Mouse (Mus musculus): ENCODE data around the gene Fli1. TPM values are rescaled to one million over a fixed set of nuclear protein-coding genes. Genes with fewer than 3 reads are reported as not detected.

Gene Fli1
- polyA plus RNA-seq, 1 experiment, result not detected

DNA sequence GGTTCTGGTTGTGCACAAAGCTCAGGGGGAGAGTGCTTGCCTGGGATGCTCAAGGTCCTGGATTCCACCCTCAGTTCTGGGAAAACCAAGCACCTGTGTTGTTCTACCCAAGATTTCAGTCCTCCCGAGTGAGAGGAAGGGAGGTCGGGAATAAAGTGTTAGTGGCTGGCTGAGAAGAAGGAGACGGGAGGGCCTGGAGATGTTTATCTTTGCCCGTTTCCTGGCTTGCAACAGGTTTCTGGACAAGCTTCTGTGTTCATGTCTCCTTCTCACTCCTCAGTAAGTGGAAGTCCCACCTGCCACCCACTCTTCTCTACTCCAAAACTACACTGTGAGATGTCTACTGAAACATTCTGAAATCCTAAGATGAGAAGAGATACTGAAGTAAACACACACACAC lies 39.2 kb downstream of the Fli1 start:
- Histone ChIP-seq H3K4me3 (ENCODE audit: insufficient read depth, low read depth, low read length) (no peak overlapping the region), H3K27ac (ENCODE audit: insufficient read depth, low read depth, low read length) (no peak overlapping the region), H3K4me1 (ENCODE audit: control insufficient read depth, insufficient read depth, low read length) (no peaks in the 10 kb centered on the region)
- 84% methylated on average over 4 of the region's 4 CpGs for WGBS
- no peak for TF ChIP-seq POLR2A (IDR thresholded peaks at IDR 0.05; ENCODE audit: insufficient read depth, low read depth, low read length)

GRCm38 (mm10) chr9:32502256-32503010 lies 40.2 kb downstream of the Fli1 start:
- Histone ChIP-seq H3K27ac (ENCODE audit: insufficient read depth, low read depth, low read length) (no peak overlapping the region), H3K4me1 (ENCODE audit: control insufficient read depth, insufficient read depth, low read length) (no peaks in the 10 kb centered on the region), H3K4me3 (ENCODE audit: insufficient read depth, low read depth, low read length) (no peak overlapping the region)
- TF ChIP-seq POLR2A (IDR thresholded peaks at IDR 0.05; ENCODE audit: insufficient read depth, low read depth, low read length), result no peak
- TF ChIP-seq CTCF (IDR thresholded peaks at IDR 0.05; ENCODE audit: insufficient read depth, low read depth, low read length), result no peak
- 87% methylated on average over 11 of the region's 11 CpGs for WGBS

- WGBS, result 87% methylated on average over 8 of the region's 8 CpGs
- H3K4me3 ChIP-seq (ENCODE audit: insufficient read depth, low read depth, low read length), result no peak overlapping the region
- no peak overlapping the region for H3K27ac ChIP-seq (ENCODE audit: insufficient read depth, low read depth, low read length)
- TF ChIP-seq CTCF (IDR thresholded peaks at IDR 0.05; ENCODE audit: insufficient read depth, low read depth, low read length) (no peak), POLR2A (IDR thresholded peaks at IDR 0.05; ENCODE audit: insufficient read depth, low read depth, low read length) (no peak)
- no peaks in the 10 kb centered on the region for H3K4me1 ChIP-seq (ENCODE audit: control insufficient read depth, insufficient read depth, low read length)
Observed at GRCm38 (mm10) chr9:32500886-32501285, 41.8 kb downstream of the Fli1 start.

DNA sequence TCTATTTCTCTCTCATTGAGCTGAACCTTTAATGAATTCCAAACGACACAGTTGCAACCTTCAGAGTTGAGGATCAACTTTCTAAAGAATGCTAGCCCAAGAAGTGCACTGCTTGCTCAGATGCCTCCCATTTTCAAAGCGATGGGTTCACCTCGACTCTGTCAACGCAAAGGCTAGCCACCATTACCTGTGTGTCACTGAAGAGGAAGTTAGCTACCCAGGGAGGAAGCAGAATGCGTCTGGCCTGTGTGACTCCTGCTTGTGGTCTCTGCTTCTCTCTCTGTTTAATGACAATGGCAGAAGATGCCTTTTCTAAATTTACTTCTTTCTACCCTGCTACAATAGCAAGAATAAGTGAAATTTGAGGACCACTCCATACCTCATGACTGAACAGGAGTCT lies 42.6 kb downstream of the Fli1 start:
- Histone ChIP-seq H3K4me1 (ENCODE audit: control insufficient read depth, insufficient read depth, low read length) (0 out of 2 replicates have a peak, but pooled peaks cover 4% of the 10 kb centered on the region), H3K4me3 (ENCODE audit: insufficient read depth, low read depth, low read length) (no peak overlapping the region), H3K27ac (ENCODE audit: insufficient read depth, low read depth, low read length) (no peak overlapping the region)
- WGBS, result 88% methylated on average over 5 of the region's 5 CpGs
- TF ChIP-seq POLR2A (IDR thresholded peaks at IDR 0.05; ENCODE audit: insufficient read depth, low read depth, low read length), result no peak
- TF ChIP-seq CTCF (IDR thresholded peaks at IDR 0.05; ENCODE audit: insufficient read depth, low read depth, low read length), result no peak

DNA sequence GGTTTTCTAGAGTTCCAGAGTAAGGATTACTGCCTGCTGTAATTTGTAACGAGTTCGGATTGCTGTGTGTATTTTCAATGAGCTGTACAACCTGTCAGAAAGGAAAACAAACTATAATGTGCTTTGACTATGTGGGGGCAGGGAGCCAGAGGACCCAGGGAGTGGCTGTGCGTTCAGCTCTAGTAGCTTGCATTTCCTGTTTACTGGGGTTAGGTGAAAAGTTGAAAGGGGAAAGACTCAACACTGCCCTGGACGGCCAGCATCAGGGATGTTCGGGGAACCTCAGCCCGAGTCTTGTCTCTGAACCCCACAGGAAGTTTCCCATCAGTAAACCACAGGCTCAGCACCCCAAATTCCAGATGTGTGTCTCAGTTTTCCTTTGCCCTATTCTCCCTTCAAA lies 43.2 kb downstream of the Fli1 start:
- 69% methylated on average over 6 of the region's 6 CpGs for WGBS
- H3K4me3 ChIP-seq (ENCODE audit: insufficient read depth, low read depth, low read length), result no peak overlapping the region
- TF ChIP-seq POLR2A (IDR thresholded peaks at IDR 0.05; ENCODE audit: insufficient read depth, low read depth, low read length), result no peak
- no peak for TF ChIP-seq CTCF (IDR thresholded peaks at IDR 0.05; ENCODE audit: insufficient read depth, low read depth, low read length)

GRCm38 (mm10) chr9:32495643-32495997 lies 47.0 kb downstream of the Fli1 start:
- Histone ChIP-seq H3K27ac (ENCODE audit: insufficient read depth, low read depth, low read length) (no peak overlapping the region), H3K4me1 (ENCODE audit: control insufficient read depth, insufficient read depth, low read length) (0 out of 2 replicates have a peak, but pooled peaks cover 6% of the 10 kb centered on the region), H3K4me3 (ENCODE audit: insufficient read depth, low read depth, low read length) (no peak overlapping the region)
- WGBS, result 56% methylated on average over 7 of the region's 7 CpGs
- TF ChIP-seq POLR2A (IDR thresholded peaks at IDR 0.05; ENCODE audit: insufficient read depth, low read depth, low read length) (no peak), CTCF (IDR thresholded peaks at IDR 0.05; ENCODE audit: insufficient read depth, low read depth, low read length) (no peak)

More for the DNA sequence above, 43.2 kb downstream of the Fli1 start:
- Histone ChIP-seq H3K27ac (ENCODE audit: insufficient read depth, low read depth, low read length) (no peak overlapping the region), H3K4me1 (ENCODE audit: control insufficient read depth, insufficient read depth, low read length) (0 out of 2 replicates have a peak, but pooled peaks cover 6% of the 10 kb centered on the region)

GRCm38 (mm10) chr9:32494891-32495642 lies 47.6 kb downstream of the Fli1 start:
- H3K27ac ChIP-seq (ENCODE audit: insufficient read depth, low read depth, low read length), result no peak overlapping the region
- no peak for TF ChIP-seq CTCF (IDR thresholded peaks at IDR 0.05; ENCODE audit: insufficient read depth, low read depth, low read length)
- WGBS, result 59% methylated on average over 8 of the region's 8 CpGs
- H3K4me3 ChIP-seq (ENCODE audit: insufficient read depth, low read depth, low read length), result no peak overlapping the region
- 0 out of 2 replicates have a peak, but pooled peaks cover 6% of the 10 kb centered on the region for H3K4me1 ChIP-seq (ENCODE audit: control insufficient read depth, insufficient read depth, low read length)

DNA sequence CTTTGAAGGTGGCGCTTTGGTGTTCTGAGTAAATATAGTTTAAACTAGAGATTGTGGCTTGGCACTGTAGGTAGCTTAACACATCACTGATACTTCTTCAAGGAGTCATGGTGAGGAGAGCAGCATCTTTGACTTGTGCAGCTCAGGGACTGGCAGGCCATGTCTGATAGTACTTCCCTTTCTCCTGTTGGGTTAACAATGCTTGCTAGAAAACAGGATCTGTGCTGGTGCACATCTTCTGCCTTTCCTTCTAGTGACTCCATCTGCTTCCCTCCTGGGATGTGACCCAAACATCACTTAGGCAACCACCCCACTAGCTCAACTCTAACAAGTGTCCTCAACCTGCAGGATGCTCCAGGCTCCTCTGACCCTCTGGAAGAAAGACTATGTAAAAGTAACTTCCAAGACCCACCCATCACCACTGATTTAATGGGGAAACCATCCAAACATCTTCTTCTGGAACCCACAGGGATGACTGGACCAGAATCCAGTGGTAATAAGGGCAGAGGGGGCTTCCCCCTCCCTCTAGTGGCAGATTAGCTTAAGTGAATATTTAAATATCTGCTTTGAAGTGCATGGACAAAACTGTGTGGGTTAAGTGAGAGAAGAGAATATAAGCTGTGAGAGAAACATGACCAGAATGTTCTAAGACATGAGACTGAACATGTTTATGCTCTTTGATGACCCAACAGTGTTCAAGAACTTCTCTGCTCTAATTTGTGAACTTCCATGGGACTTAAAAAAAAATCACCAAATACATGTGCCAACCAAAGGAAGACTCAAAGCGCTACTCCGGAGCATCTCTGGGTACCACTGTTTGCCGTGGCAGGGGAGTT lies 48.9 kb downstream of the Fli1 start:
- no peak for TF ChIP-seq POLR2A (IDR thresholded peaks at IDR 0.05; ENCODE audit: insufficient read depth, low read depth, low read length)
- TF ChIP-seq CTCF (IDR thresholded peaks at IDR 0.05; ENCODE audit: insufficient read depth, low read depth, low read length), result no peak
- 87% methylated on average over 4 of the region's 4 CpGs for WGBS
- H3K4me3 ChIP-seq (ENCODE audit: insufficient read depth, low read depth, low read length), result no peak overlapping the region
- 0 out of 2 replicates have a peak, but pooled peaks cover 6% of the 10 kb centered on the region for H3K4me1 ChIP-seq (ENCODE audit: control insufficient read depth, insufficient read depth, low read length)
- no peak overlapping the region for H3K27ac ChIP-seq (ENCODE audit: insufficient read depth, low read depth, low read length)

Data from olfactory bulb, adult 2 months (tissue).